Mouse (Mus musculus) forebrain, embryonic 15.5 days (tissue): ENCODE measurements around the gene Dpm3. TPM values are rescaled to one million over a fixed set of nuclear protein-coding genes. Genes with fewer than 3 reads are reported as not detected.

Experiments
- ATAC-seq: fragments of 200-750 bp; cut with Nextera tagmentation; replicated peaks from 2 replicates; pipeline ENCODE4 v1.8.0; 2017; ENCODE audit warnings: mild to moderate bottlenecking, moderate TSS enrichment, moderate library complexity
- H3K27ac ChIP-seq: fragments of 300-500 bp; sonication (generic); replicated peaks from 2 replicates; pipeline ENCODE4 v1.5.1; 2015; ENCODE audit warnings: mild to moderate bottlenecking, inconsistent platforms
- H3K27me3 ChIP-seq: fragments of 300-500 bp; sonication (generic); 2 replicates; pipeline ENCODE4 v1.6.1; 2015; ENCODE audit warnings: inconsistent platforms
- H3K36me3 ChIP-seq: fragments of 300-500 bp; sonication (generic); 2 replicates; pipeline ENCODE4 v1.6.1; 2015; ENCODE audit warnings: mild to moderate bottlenecking, inconsistent platforms
- H3K4me1 ChIP-seq: fragments of 300-500 bp; sonication (generic); 2 replicates; pipeline ENCODE4 v1.6.1; 2015; ENCODE audit warnings: inconsistent platforms
- H3K4me2 ChIP-seq: fragments of 300-500 bp; sonication (generic); replicated peaks from 2 replicates; pipeline ENCODE4 v1.6.1; 2015; ENCODE audit warnings: mild to moderate bottlenecking, inconsistent platforms
- H3K4me3 ChIP-seq: fragments of 300-500 bp; sonication (generic); 2 replicates; pipeline ENCODE4 v1.5.1; 2015; ENCODE audit warnings: mild to moderate bottlenecking, inconsistent platforms
- H3K9ac ChIP-seq: fragments of 300-500 bp; sonication (generic); replicated peaks from 2 replicates; pipeline ENCODE4 v1.6.1; 2015; ENCODE audit warnings: mild to moderate bottlenecking, inconsistent platforms
- H3K9me3 ChIP-seq: fragments of 300-500 bp; sonication (generic); 2 replicates; pipeline ENCODE4 v1.6.1; 2016; ENCODE audit warnings: inconsistent platforms
- WGBS: fragments of 180-500 bp; shearing (Covaris S2); methylation state at CpG from one replicate; pipeline ENCODE4 v1.1.7; 2015; ENCODE audit warnings: mixed read lengths; 5-methylcytosine and 5-hydroxymethylcytosine counted together
- polyA plus RNA-seq: library from polyadenylated mRNA; unstranded; fragments of >200 nt; fragmentation: Nextera tagmentation; extraction: Ambion mirVana; gene quantifications from 2 replicates; pipeline ENCODE4 v1.2.1, GENCODE M21; 2015

The Dpm3 gene
- polyA plus RNA-seq, 1 experiment from 2014 or later: 76.5 TPM

GRCm38 (mm10) chr3:89277281-89278021 lies 18.3 kb downstream of the Dpm3 start:
- no peak overlapping the region for H3K9ac ChIP-seq
- ATAC-seq: no peak
- 52% methylated on average over 14 of the region's 14 CpGs for WGBS
- no peak overlapping the region for H3K4me3 ChIP-seq
- no peaks in the 10 kb centered on the region for H3K9me3 ChIP-seq
- no peaks in the 10 kb centered on the region for H3K36me3 ChIP-seq
- H3K4me1 ChIP-seq: peaks cover 41% of the 10 kb centered on the region
- no peak overlapping the region for H3K4me2 ChIP-seq
- H3K27ac ChIP-seq: no peak overlapping the region
- peaks cover 5% of the 10 kb centered on the region; the same call in 1 of the 2 replicates for H3K27me3 ChIP-seq

- no peak overlapping the region for H3K9ac ChIP-seq
- WGBS: 78% methylated on average over 7 of the region's 7 CpGs
- peaks cover 41% of the 10 kb centered on the region for H3K4me1 ChIP-seq
- H3K27ac ChIP-seq: no peak overlapping the region
- no peaks in the 10 kb centered on the region for H3K9me3 ChIP-seq
- no peak overlapping the region for H3K4me2 ChIP-seq
- H3K4me3 ChIP-seq: peak overlapping the region; percentile 49; the same call in 1 of the 2 replicates
- no peaks in the 10 kb centered on the region for H3K36me3 ChIP-seq
- ATAC-seq: no peak
- H3K27me3 ChIP-seq: peaks cover 5% of the 10 kb centered on the region; the same call in 1 of the 2 replicates
Measured at GRCm38 (mm10) chr3:89278107-89278506, 18.9 kb downstream of the Dpm3 start.

- Histone ChIP-seq H3K9me3 (no peaks in the 10 kb centered on the region), H3K4me1 (peaks cover 41% of the 10 kb centered on the region), H3K4me3 (peak overlapping the region; percentile 49), H3K4me2 (peak overlapping the region; percentile 92), H3K9ac (no peak overlapping the region; the same call in 1 of the 2 replicates), H3K36me3 (no peaks in the 10 kb centered on the region), H3K27me3 (peaks cover 5% of the 10 kb centered on the region; the same call in 1 of the 2 replicates), H3K27ac (0 out of 2 replicates have a peak overlapping the region, but pooled peaks have one; percentile 53)
- ATAC-seq: no peak
- 37% methylated on average over 8 of the region's 8 CpGs for WGBS
Measured at GRCm38 (mm10) chr3:89278643-89279042, 19.5 kb downstream of the Dpm3 start.

GRCm38 (mm10) chr3:89279153-89279890 lies 20.2 kb downstream of the Dpm3 start:
- H3K4me3 ChIP-seq: peak overlapping the region; percentile 49
- ATAC-seq: peak; percentile 69
- peak overlapping the region; percentile 92 for H3K4me2 ChIP-seq
- 2% methylated on average over 35 of the region's 35 CpGs for WGBS
- H3K27ac ChIP-seq: peak overlapping the region; percentile 53
- no peaks in the 10 kb centered on the region for H3K36me3 ChIP-seq
- peak overlapping the region; percentile 44 for H3K9ac ChIP-seq
- H3K4me1 ChIP-seq: peaks cover 41% of the 10 kb centered on the region
- H3K9me3 ChIP-seq: no peaks in the 10 kb centered on the region
- H3K27me3 ChIP-seq: peaks cover 5% of the 10 kb centered on the region; the same call in 1 of the 2 replicates

- H3K4me2 ChIP-seq: peak overlapping the region; percentile 92
- H3K27ac ChIP-seq: peak overlapping the region; percentile 53
- H3K4me3 ChIP-seq: peak overlapping the region; percentile 49
- H3K4me1 ChIP-seq: peaks cover 41% of the 10 kb centered on the region
- peak; percentile 23 for ATAC-seq
- WGBS: under 1% methylated on average over 29 of the region's 29 CpGs
- H3K27me3 ChIP-seq: peaks cover 5% of the 10 kb centered on the region; the same call in 1 of the 2 replicates
- H3K9ac ChIP-seq: peak overlapping the region; percentile 44
- no peaks in the 10 kb centered on the region for H3K9me3 ChIP-seq
- no peaks in the 10 kb centered on the region for H3K36me3 ChIP-seq
Measured at GRCm38 (mm10) chr3:89280050-89280605, 21.0 kb downstream of the Dpm3 start.

- WGBS: under 1% methylated on average over 52 of the region's 52 CpGs
- Histone ChIP-seq H3K36me3 (no peaks in the 10 kb centered on the region), H3K9ac (peak within 1 kb of the TSS; percentile 44), H3K4me1 (peaks cover 41% of the 10 kb centered on the region), H3K27ac (peak within 1 kb of the TSS; percentile 53), H3K27me3 (peaks cover 5% of the 10 kb centered on the region; the same call in 1 of the 2 replicates), H3K4me2 (peak within 1 kb of the TSS; percentile 92), H3K4me3 (peak within 1 kb of the TSS; percentile 49), H3K9me3 (no peaks in the 10 kb centered on the region)
- peak; percentile 24 for ATAC-seq
Measured at GRCm38 (mm10) chr3:89280606-89281511, 21.7 kb downstream of the Dpm3 start, which contains the start of gene Efna1. Efna1 (minus strand) TSS chr3:89281142.

GRCm38 (mm10) chr3:89281579-89282290 lies 22.6 kb downstream of the Dpm3 start:
- Histone ChIP-seq H3K4me3 (peak overlapping the region; percentile 49), H3K36me3 (no peaks in the 10 kb centered on the region), H3K27me3 (peaks cover 5% of the 10 kb centered on the region; the same call in 1 of the 2 replicates), H3K9ac (peak overlapping the region; percentile 44; the same call in 1 of the 2 replicates), H3K9me3 (no peaks in the 10 kb centered on the region), H3K27ac (0 out of 2 replicates have a peak overlapping the region, but pooled peaks have one; percentile 36), H3K4me2 (peak overlapping the region; percentile 92), H3K4me1 (peaks cover 41% of the 10 kb centered on the region)
- 13% methylated on average over 20 of the region's 20 CpGs for WGBS
- ATAC-seq: no peak

GRCm38 (mm10) chr3:89282291-89282643 lies 23.1 kb downstream of the Dpm3 start:
- Histone ChIP-seq H3K9me3 (no peaks in the 10 kb centered on the region), H3K4me1 (peaks cover 38% of the 10 kb centered on the region), H3K4me3 (no peak overlapping the region), H3K36me3 (no peaks in the 10 kb centered on the region), H3K4me2 (0 out of 2 replicates have a peak overlapping the region, but pooled peaks have one; percentile 92), H3K9ac (no peak overlapping the region), H3K27ac (0 out of 2 replicates have a peak overlapping the region, but pooled peaks have one; percentile 36), H3K27me3 (peaks cover 5% of the 10 kb centered on the region; the same call in 1 of the 2 replicates)
- 30% methylated on average over 4 of the region's 4 CpGs for WGBS
- ATAC-seq: no peak

- H3K9me3 ChIP-seq: no peaks in the 10 kb centered on the region
- WGBS: 88% methylated on average over 3 of the region's 3 CpGs
- H3K27me3 ChIP-seq: peaks cover 5% of the 10 kb centered on the region; the same call in 1 of the 2 replicates
- H3K36me3 ChIP-seq: no peaks in the 10 kb centered on the region
- H3K9ac ChIP-seq: no peak overlapping the region
- H3K4me2 ChIP-seq: no peak overlapping the region
- peaks cover 32% of the 10 kb centered on the region for H3K4me1 ChIP-seq
- no peak overlapping the region for H3K27ac ChIP-seq
- H3K4me3 ChIP-seq: no peak overlapping the region
- ATAC-seq: no peak
Measured at GRCm38 (mm10) chr3:89284261-89284660, 25.1 kb downstream of the Dpm3 start.

- Histone ChIP-seq H3K27ac (no peak overlapping the region), H3K36me3 (no peaks in the 10 kb centered on the region), H3K4me1 (peaks cover 19% of the 10 kb centered on the region), H3K4me3 (no peak overlapping the region), H3K27me3 (peaks cover 5% of the 10 kb centered on the region; the same call in 1 of the 2 replicates), H3K9me3 (no peaks in the 10 kb centered on the region), H3K9ac (no peak overlapping the region), H3K4me2 (no peak overlapping the region)
- no peak for ATAC-seq
- 47% methylated on average over 2 of the region's 2 CpGs for WGBS
Measured at GRCm38 (mm10) chr3:89285526-89285925, 26.4 kb downstream of the Dpm3 start.
